Mouse (Mus musculus) adrenal gland, postnatal 36 days (tissue): ENCODE data around the gene Ginm1. TPM values are rescaled to one million over a fixed set of nuclear protein-coding genes. Genes with fewer than 3 reads are reported as not detected.
A peak's percentile ranks its signal among the peaks of the same experiment; 100 is the strongest.
"Not testable (repeated sequence)": the region's sequence is repeated elsewhere in the genome, so short reads cannot be mapped to it uniquely, and the experiment has no call there.

Source experiments
- DNase-seq, 2 experiments: peaks; one replicate each; pipeline ENCODE4 v3.0.0; 2021; ENCODE audit warnings: mixed read lengths in 1 of 2
- total RNA-seq, 2 experiments: library from RNA; stranded (reverse); gene quantifications; 2 replicates each; pipeline ENCODE4 v1.2.3; 2021

Ginm1 gene
- total RNA-seq, 2 experiments from 2014 or later: 186 to 323 TPM

DNA sequence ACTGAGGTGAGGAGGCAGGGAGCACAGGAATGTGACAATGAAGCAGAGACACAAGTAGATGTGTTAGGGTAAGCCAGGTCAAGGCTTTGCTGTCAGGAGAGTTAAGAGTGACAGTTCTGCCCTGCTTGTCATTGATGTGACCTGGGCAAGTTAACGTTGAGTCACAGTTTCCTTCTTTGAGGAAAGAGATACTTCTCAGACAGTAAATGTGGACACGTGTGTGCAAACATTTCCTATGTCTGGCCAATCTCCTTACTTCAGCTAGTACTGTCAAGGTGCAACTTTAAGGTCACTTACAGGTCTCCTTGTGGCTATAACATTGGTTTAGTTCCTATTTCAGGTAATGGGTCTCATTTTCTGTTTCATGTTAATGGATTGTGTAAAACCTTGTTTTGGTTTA lies 23.9 kb upstream of the Ginm1 start:
- DNase-seq: no peak

DNA sequence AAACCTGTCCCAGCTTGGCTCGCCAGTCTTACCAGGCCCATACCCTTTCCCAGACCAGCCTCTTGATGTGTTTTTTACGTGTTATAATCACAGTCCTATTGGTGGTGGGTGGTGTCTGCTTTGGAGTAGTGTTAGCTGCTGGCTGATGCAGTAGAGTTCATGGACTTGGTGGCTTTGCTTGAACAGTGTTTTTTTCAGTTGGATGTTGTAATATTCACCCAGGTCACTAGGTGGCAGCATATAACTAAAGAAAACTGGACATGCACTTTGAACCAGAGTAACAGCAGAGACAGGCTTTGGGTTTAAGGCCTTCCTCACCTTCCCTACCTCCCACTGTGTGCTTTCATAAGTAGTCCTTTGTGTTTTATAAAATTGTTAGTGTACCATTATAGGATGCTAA lies 17.3 kb upstream of the Ginm1 start:
- peak in 1 of 2 experiments; percentile 57 for DNase-seq

DNA sequence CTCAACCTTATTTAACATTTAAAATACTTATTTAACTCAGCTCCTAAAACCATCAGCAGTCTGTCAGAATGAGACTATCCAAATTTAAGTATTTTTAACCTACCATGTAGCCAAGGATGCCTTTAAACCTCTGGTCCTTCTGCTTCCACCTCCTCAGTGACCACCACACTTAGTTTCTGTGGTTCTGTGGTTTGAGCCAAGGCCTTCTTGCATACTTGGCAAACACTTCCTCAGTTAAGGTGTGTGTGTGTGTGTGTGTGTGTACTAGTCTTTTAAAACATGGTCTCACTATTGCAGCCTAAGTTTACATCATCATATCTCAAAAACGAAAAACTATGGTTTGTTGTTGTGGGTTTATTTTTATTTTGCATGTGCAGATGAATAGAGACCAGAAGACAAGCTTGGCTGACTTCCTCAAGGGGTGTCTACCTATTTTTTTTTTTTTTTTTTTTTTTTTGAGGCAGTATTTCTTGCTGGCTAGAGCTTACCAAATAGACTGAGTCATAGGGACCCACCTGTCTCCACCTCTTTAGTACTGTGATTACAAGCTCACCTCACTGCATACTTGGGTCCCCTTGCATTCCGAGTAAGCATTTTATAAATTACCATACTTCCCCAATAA lies 10.0 kb upstream of the Ginm1 start:
- no peak for DNase-seq

DNA sequence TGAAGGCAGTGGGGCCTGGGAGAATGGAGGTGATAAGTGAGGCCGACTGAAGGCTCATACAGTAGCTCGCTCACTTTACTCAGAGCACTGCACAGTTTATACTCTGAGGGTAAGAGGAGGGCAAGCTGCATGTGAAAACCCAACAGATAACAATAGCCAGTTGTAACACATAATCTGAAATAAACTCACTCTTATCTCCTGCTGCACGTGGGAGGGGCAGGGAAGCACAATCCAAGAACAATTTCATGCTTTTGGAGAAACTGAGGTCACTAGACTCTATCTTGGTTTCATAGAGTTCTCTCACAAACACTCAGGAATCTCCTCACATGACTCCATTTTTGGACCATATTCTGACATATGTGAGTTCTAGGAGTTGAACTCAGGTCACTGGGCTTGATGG lies 8.6 kb upstream of the Ginm1 start:
- no peak for DNase-seq

GRCm38 (mm10) chr10:7792254-7792750 lies 322 bp downstream of the Ginm1 start:
- DNase-seq: no peak

DNA sequence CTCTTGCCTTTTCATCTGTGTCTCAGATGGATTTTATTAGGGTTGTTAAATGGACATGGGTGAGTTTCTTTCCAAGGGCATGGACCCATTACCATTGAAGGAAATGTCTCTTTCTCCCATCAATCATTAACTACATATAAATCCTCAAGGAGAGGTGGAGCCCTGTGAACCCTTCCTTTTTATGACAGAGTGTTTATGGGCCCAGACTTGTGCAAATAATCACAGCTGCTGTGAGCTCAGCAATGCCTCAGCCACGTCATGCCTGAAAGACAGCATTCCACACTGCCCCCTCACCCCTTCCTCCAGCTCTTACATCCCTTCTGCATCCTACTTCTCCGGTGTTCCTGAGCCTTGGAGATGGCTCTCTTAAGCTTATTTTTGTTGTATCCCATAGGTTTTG lies 5.3 kb downstream of the Ginm1 start:
- DNase-seq: no peak

GRCm38 (mm10) chr10:7781214-7781613 lies 11.4 kb downstream of the Ginm1 start:
- DNase-seq: no peak

DNA sequence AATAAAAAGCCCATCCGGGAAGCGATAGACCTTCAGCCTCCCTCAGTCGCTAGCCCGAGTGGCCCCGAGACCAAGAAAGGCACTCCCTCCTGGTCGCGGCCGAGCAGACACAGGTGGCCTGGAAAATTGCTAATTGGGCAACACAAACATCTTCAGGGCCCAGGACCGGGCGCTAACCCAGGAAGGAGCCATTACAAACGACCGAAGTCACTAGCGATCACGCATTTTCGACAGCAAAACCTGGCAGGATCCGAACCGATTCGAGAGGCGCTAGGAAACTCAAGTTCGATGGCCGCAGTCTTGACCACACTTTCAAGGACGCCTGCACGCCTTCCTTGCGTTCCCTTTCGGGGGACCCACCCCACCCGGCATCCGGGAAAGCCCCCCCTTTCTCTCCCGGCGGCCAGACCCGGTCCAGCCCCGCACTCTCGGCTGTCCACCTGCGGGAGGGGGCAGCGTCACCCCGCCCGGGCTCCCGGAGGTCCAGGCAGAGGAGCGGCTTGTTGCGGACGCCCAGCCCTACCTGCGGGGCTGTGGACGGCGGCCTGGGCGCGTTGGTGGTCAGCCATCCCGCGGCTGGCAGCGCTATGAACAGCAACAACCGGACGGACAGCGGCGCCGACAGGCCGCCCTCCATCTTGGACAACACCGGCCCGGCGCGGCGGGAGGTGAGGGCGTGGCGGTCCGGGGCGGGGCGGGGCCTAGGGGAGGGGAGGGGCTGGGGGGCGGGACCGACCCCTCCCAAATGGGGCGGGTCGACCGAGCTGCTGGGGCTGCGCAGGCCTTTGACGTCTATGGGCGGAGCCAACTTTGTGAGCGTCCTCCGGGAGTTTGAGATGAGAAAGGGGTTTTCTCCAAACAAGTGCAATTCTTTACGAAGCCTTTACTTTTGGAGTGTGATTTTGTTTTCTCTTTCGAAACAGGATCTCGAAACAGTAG lies 12.1 kb downstream of the Ginm1 start:
- peak; percentile 93 to 95 for DNase-seq

DNA sequence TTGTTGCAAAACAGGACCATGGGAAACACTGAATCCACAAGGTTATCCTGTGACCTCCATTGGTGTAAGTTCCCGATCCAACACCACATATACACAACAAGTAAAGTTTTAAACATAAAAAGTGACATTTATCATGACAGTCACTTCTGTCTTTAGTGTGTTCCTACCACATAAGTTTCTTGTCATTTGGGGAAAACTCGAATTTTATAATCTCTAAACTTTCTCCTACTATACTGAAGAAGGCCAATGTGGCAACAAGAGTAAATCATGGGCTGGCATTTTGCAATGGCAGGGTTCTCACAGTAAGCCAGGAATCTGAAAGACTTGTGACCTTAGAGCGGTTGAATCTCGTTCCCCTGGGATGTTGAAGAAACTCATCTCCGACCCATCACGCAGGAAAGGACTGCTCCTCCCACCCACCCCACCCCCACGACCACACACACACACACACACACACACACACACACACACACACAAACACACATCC lies 12.8 kb downstream of the Ginm1 start:
- peak; percentile 54 to 67 for DNase-seq

DNA sequence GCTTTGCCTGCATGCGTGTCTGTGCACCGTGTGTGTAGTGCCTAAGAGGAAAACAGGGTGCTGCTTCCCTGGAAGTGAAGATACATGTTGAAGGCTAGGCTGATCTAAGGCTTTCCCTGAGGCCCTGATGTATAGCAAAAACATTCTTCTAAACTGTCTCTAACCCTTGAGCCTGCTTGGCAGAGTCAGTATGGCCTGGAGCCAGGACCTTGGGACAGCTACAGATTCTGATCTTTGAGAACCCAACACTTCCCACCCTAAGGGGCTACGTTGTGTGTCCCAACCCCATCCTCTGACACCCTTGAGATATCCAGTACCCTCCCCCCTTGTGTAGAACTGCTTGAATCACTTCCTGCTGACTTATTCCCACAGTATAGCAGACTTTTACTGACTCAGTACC lies 14.3 kb downstream of the Ginm1 start:
- peak; percentile 71 to 73 for DNase-seq

GRCm38 (mm10) chr10:7775421-7775820 lies 17.2 kb downstream of the Ginm1 start:
- peak; percentile 64 to 69 for DNase-seq

DNA sequence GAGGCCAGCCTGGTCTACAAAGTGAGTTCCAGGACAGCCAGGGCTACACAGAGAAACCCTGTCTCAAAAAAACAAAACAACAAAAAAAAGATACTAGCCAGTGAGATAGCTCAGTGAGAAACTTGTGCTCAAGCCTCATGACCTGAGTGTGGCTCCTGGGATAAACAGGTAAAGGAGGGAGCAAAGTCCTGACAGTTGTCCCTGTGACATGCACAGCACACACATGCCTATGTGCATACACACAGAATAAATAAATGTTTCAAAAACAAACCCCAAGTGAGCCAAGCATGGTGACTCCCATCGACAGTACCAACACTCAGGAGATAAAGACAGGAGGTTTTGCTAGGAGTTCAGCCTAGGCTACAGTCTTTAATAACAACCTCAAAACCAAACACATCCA lies 19.9 kb downstream of the Ginm1 start:
- no peak for DNase-seq

DNA sequence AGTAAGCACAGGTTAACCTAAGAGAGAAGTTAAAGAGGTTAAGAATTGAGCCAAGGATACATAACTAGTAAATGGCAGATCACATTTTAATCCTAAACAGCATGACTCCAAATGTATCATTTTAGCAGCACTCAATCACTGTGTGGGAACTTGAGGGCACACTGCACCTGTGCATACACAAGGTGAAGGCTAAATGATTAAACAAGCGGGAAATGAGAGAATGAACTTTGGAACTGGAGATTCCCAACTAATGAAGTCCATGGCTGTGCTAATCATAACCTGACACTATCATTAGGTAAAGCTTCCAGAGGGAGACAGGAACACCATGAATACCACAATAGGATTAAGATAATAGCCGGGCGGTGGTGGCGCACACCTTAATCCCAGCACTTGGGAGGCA lies 20.3 kb downstream of the Ginm1 start:
- DNase-seq: no peak

DNA sequence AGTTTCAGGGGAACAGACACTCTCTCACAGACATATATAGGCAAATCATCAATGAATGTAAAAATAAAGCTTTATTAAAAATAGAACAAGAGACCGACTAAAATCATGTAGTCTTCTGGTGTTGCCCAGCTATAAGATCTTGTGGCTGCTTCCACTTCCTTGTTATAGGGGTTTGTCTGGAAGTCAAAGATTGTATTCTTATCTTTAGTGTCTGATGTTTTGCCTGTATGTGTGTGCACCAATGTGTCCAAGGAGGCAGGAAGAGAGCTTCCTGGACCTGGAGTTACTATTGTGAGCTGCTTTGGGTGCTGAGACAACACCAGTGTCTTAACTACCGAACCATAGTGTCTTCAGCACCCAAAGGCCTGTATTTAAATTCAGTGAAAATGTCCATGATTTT lies 35.1 kb downstream of the Ginm1 start:
- no peak for DNase-seq

DNA sequence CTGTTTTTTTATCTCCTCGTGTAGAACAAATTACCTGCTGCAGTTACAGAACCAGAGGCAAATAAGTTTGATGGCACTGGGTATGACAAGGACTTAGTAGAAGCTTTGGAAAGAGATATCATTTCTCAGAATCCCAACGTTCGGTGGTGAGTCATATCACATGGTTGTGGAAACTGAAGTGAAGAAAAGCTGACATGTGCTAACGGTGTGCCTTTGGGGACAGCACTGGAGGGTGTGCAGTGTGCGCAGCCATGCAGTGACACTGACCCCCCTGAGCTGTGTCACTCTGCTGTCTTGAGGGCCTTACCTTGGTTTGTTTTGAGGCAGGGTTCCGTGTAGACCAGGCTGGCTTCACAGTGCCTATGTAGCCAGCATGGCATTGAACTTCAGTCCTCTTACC lies 43.9 kb downstream of the Ginm1 start:
- DNase-seq: no peak

GRCm38 (mm10) chr10:7745528-7745927 lies 47.1 kb downstream of the Ginm1 start:
- DNase-seq: not testable (repeated sequence)

- no peak for DNase-seq
Measured at GRCm38 (mm10) chr10:7737914-7738313, 54.7 kb downstream of the Ginm1 start.

DNA sequence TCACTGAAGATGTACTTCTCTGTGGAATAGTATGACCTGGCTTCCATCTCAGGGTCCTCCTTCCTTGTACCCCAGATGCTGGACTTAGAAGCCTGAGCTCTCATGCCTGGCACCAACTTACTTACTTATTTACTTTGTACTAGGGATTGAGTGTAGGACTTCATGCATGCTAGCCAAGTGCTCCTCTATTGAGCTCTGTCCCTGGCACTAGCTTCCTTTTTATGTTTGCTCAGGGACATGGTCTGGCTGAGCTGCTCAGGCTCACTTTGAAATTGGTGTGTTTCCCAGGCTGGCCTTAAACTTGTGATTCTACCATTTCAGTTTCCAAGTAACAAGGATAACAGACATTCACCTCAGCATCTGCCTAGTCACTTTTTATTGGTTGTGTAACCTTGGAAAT lies 55.5 kb downstream of the Ginm1 start:
- no peak for DNase-seq

DNA sequence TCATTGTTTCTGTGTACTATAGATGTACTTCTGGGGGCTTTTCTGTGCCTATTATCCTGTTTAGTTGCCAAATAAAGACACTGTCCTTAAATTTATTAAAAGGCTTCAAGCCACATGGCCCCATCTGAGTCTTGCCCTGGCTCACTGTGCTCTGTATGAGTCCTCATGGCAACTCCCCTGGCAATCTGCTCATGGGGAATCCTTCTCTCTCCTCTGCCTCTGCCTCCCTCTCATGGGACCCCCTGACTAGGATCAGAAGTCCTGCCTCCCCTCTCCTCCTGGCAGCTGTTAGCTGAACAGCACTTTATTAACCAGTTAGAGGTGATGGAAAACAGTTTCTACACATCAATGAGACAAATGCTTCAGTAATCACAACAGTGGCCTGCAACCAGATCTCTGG lies 61.0 kb downstream of the Ginm1 start:
- DNase-seq: no peak

DNA sequence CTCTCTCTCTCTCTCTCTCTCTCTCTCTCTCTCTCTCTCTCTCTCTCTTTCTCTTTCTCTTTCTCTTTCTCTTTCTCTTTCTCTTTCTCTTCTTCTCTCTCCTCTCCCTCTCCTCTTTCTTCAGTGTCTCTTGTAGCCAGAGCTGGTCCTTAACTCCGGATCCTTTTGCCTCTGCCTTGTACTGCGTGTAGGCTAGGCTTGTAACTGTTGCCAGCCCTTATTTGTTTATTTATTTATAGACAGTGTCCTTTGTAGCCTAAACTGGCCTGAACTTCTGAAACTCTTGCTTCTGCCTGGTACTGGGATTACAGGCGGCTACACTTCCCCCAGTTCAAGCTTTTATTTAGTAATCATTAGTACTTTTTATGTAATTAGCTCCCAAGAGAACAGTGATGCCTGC lies 65.6 kb downstream of the Ginm1 start:
- DNase-seq: no peak

DNA sequence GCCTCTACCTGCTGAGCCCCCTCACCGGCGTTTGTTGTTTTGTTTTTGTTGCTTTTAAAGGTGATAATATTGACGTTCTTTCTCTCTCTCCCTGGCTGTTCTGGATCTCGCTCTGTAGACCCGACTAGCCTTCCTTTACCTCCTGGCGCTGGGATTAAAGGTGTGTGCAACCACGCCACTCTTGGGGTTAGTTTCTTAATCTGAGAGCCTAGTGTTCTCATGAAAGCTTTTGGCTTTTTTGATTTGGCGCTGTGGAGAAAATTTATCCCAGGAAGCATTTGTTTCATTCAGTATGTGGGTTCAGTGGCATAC lies 66.2 kb downstream of the Ginm1 start:
- DNase-seq: peak in 1 of 2 experiments; percentile 7

DNA sequence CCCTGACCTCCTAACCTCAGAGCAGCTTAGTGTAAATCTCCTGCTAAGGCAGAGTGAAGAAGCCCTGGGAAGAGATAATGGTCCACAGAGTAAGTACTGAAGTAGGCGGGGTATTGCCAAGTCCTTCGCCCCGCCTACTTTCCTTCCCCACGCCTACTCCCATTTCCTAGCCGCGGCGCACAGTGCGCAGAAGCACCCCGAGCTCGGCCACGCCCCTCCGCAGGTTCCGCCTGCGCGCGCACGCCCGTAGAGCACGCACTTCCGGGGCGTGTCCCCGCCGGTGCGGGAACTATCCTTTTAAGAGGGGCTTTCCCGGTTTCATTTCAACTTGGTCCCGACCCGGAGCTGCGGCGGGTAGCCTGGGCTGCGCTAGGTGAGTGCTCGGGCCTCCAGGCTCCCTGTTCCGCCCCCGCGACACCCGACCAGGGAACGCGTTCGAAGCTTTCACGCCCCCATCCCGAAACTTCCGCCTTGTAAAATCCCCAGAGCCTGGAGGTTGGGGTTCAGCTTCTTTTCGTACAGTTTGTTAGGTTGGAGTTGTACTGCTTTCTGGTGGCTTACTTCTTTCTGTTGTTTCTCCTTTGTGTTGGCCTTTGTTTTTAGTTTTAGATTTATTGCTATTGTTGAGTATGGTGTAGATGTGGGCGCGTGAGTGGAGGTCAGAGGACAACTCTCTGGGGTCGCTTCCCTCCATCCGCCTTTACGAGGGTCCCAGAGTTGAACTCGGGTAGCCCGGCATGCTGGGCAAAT lies 66.7 kb downstream of the Ginm1 start, which contains the start of gene Katna1:
Katna1 (plus strand) TSS at position 250 of the 750 bp plus-strand sequence.
- peak; percentile 96 to 97 for DNase-seq
